Mouse (Mus musculus): ENCODE measurements at regions not wholly inside any gene's neighbourhood (a gene's known extent, or its start where the extent isn't known, plus 50 kb on each side); places are given as distances from the start of the nearest gene placed in this dataset.

GRCm38 (mm10) chr14:86484247-86484646 is 656.8 kb downstream of the Diaph3 start:
- DNase-seq (no peak), ATAC-seq (no peak)
- Histone ChIP-seq H3K36me3 (replicated peaks; ENCODE audit: insufficient read depth, low read length) (no peaks in the 10 kb centered on the region), H3K9ac (replicated peaks) (no peak overlapping the region), H3K9me3 (ENCODE audit: low read length) (no peaks in the 10 kb centered on the region), H3K4me1 (ENCODE audit: insufficient read depth) (no peaks in the 10 kb centered on the region), H3K27ac (ENCODE audit: low read depth) (no peak overlapping the region), H3K27me3 (ENCODE audit: insufficient read depth, low read length) (no peaks in the 10 kb centered on the region), H3K4me3 (ENCODE audit: low read depth, low read length) (no peak overlapping the region), H3K4me2 (ENCODE audit: low read depth, low read length) (no peak overlapping the region)
- WGBS (ENCODE audit: insufficient replicate concordance) = 86% methylated on average over 5 of the region's 5 CpGs
- no peak for TF ChIP-seq CTCF (IDR thresholded peaks at IDR 0.05; ENCODE audit: low read depth)
- TF ChIP-seq EP300 (IDR thresholded peaks at IDR 0.05; ENCODE audit: low read depth) = no peak

GRCm38 (mm10) chr14:86473604-86474003 is 667.4 kb downstream of the Diaph3 start:
- Histone ChIP-seq H3K27ac (ENCODE audit: low read depth) (no peak overlapping the region), H3K4me1 (ENCODE audit: insufficient read depth) (no peaks in the 10 kb centered on the region), H3K9ac (replicated peaks) (no peak overlapping the region), H3K4me3 (ENCODE audit: low read depth, low read length) (no peak overlapping the region), H3K27me3 (ENCODE audit: insufficient read depth, low read length) (no peaks in the 10 kb centered on the region), H3K9me3 (ENCODE audit: low read length) (no peaks in the 10 kb centered on the region), H3K36me3 (replicated peaks; ENCODE audit: insufficient read depth, low read length) (no peaks in the 10 kb centered on the region), H3K4me2 (ENCODE audit: low read depth, low read length) (no peak overlapping the region)
- WGBS (ENCODE audit: insufficient replicate concordance) = 81% methylated on average over 1 of the region's 1 CpGs
- DNase-seq (no peak), ATAC-seq (no peak)
- no peak for TF ChIP-seq EP300 (IDR thresholded peaks at IDR 0.05; ENCODE audit: low read depth)
- TF ChIP-seq CTCF (IDR thresholded peaks at IDR 0.05; ENCODE audit: low read depth) = no peak

DNA sequence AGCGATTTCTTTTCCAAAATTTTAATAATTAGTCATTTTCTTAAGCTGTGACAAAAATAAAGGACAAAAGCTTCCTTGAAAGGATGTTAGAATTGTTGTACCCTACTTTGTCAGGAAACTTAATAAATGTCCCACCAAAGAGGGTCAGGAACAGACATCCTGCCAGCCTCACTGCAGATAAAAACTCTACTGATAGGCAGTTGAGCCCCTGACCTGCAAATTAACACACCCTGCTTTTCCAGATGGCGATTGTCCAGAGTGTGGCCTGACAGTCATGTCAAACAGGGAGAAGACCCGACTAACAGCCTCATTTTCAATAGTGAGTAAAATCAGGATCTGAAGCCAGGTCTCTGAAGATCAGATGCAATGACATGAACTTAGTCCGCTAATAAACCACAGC is 670.6 kb downstream of the Diaph3 start:
- no peaks in the 10 kb centered on the region for H3K36me3 ChIP-seq (replicated peaks; ENCODE audit: insufficient read depth, low read length)
- DNase-seq (no peak), ATAC-seq (no peak)
- H3K4me3 ChIP-seq (ENCODE audit: low read depth, low read length) = no peak overlapping the region
- H3K4me1 ChIP-seq (ENCODE audit: insufficient read depth) = no peaks in the 10 kb centered on the region
- no peak overlapping the region for H3K4me2 ChIP-seq (ENCODE audit: low read depth, low read length)
- H3K9me3 ChIP-seq (ENCODE audit: low read length) = no peaks in the 10 kb centered on the region
- TF ChIP-seq EP300 (IDR thresholded peaks at IDR 0.05; ENCODE audit: low read depth) (0 out of 2 replicates have a peak, but pooled peaks have one; percentile 12), CTCF (IDR thresholded peaks at IDR 0.05; ENCODE audit: low read depth) (no peak)
- no peaks in the 10 kb centered on the region for H3K27me3 ChIP-seq (ENCODE audit: insufficient read depth, low read length)
- no peak overlapping the region for H3K9ac ChIP-seq (replicated peaks)
- no peak overlapping the region for H3K27ac ChIP-seq (ENCODE audit: low read depth)
- WGBS (ENCODE audit: insufficient replicate concordance) = 54% methylated on average over 4 of the region's 4 CpGs

GRCm38 (mm10) chr14:86467886-86468463 is 673.1 kb downstream of the Diaph3 start:
- WGBS (ENCODE audit: insufficient replicate concordance) = 58% methylated on average over 8 of the region's 8 CpGs
- H3K36me3 ChIP-seq (replicated peaks; ENCODE audit: insufficient read depth, low read length) = no peaks in the 10 kb centered on the region
- no peaks in the 10 kb centered on the region for H3K27me3 ChIP-seq (ENCODE audit: insufficient read depth, low read length)
- no peak overlapping the region for H3K9ac ChIP-seq (replicated peaks)
- TF ChIP-seq CTCF (IDR thresholded peaks at IDR 0.05; ENCODE audit: low read depth) = no peak
- H3K4me1 ChIP-seq (ENCODE audit: insufficient read depth) = no peaks in the 10 kb centered on the region
- H3K4me2 ChIP-seq (ENCODE audit: low read depth, low read length) = no peak overlapping the region
- no peak overlapping the region for H3K27ac ChIP-seq (ENCODE audit: low read depth)
- DNase-seq = no peak
- ATAC-seq = no peak
- H3K4me3 ChIP-seq (ENCODE audit: low read depth, low read length) = no peak overlapping the region
- no peaks in the 10 kb centered on the region for H3K9me3 ChIP-seq (ENCODE audit: low read length)

- Histone ChIP-seq H3K36me3 (replicated peaks; ENCODE audit: insufficient read depth, low read length) (no peaks in the 10 kb centered on the region), H3K4me3 (ENCODE audit: low read depth, low read length) (no peak overlapping the region), H3K4me2 (ENCODE audit: low read depth, low read length) (no peak overlapping the region), H3K4me1 (ENCODE audit: insufficient read depth) (no peaks in the 10 kb centered on the region), H3K27me3 (ENCODE audit: insufficient read depth, low read length) (no peaks in the 10 kb centered on the region), H3K9ac (replicated peaks) (no peak overlapping the region), H3K27ac (ENCODE audit: low read depth) (no peak overlapping the region), H3K9me3 (ENCODE audit: low read length) (no peaks in the 10 kb centered on the region)
- ATAC-seq = no peak
- DNase-seq = no peak
- 61% methylated on average over 2 of the region's 2 CpGs for WGBS (ENCODE audit: insufficient replicate concordance)
- TF ChIP-seq CTCF (IDR thresholded peaks at IDR 0.05; ENCODE audit: low read depth) (no peak), EP300 (IDR thresholded peaks at IDR 0.05; ENCODE audit: low read depth) (no peak)
These were observed 677.6 kb downstream of the Diaph3 start for GRCm38 (mm10) chr14:86463388-86463787.

DNA sequence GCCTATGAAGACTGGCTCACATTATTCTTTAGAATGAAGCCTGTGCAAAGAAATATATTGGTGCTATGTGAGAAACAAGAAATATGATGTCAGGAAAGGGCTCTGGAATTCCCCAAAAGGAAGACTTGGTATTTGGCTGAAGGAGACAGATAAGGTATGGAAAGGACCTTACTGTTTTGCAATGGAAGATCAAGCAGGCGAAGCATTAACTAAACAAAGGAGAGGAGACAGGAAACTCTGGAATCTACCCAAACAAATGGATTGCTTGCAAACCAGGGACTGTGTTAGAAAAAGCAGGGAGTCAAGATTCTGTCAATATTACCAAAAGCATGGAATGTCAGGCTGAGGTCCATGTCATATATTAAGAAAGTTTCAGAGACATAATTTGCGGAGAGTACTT is 687.9 kb downstream of the Diaph3 start:
- Histone ChIP-seq H3K27ac (ENCODE audit: low read depth) (no peak overlapping the region), H3K9ac (replicated peaks) (no peak overlapping the region), H3K4me3 (ENCODE audit: low read depth, low read length) (no peak overlapping the region), H3K36me3 (replicated peaks; ENCODE audit: insufficient read depth, low read length) (no peaks in the 10 kb centered on the region), H3K9me3 (ENCODE audit: low read length) (no peaks in the 10 kb centered on the region), H3K4me1 (ENCODE audit: insufficient read depth) (no peaks in the 10 kb centered on the region), H3K27me3 (ENCODE audit: insufficient read depth, low read length) (no peaks in the 10 kb centered on the region), H3K4me2 (ENCODE audit: low read depth, low read length) (no peak overlapping the region)
- 62% methylated on average over 2 of the region's 2 CpGs for WGBS (ENCODE audit: insufficient replicate concordance)
- DNase-seq = no peak
- ATAC-seq = peak; percentile 10; the same call in 1 of the 2 replicates
- TF ChIP-seq EP300 (IDR thresholded peaks at IDR 0.05; ENCODE audit: low read depth) (no peak), CTCF (IDR thresholded peaks at IDR 0.05; ENCODE audit: low read depth) (no peak)

DNA sequence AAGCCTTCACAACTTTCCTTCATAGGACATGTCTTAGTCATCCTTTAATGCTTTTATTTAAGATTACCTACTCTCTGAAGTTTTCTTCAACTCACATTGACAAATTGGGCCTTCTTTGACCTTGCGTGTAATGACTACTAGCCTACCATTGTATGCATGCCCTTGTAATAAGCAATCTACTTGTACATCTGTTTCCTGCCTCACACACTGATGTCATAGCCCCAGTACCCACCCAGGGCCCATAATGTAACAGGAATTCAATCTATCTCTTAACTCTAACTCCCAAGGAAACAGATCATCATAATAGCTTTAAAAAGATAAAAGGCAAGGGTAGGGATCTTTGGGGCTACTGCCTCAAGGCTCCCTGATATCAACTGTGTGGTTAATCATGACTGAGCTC is 690.4 kb downstream of the Diaph3 start:
- H3K27me3 ChIP-seq (ENCODE audit: insufficient read depth, low read length) = no peaks in the 10 kb centered on the region
- H3K4me1 ChIP-seq (ENCODE audit: insufficient read depth) = no peaks in the 10 kb centered on the region
- TF ChIP-seq EP300 (IDR thresholded peaks at IDR 0.05; ENCODE audit: low read depth) (peak; percentile 29; the same call in 1 of the 2 replicates), CTCF (IDR thresholded peaks at IDR 0.05; ENCODE audit: low read depth) (no peak)
- no peaks in the 10 kb centered on the region for H3K9me3 ChIP-seq (ENCODE audit: low read length)
- DNase-seq (no peak), ATAC-seq (no peak; the same call in 1 of the 2 replicates)
- no peak overlapping the region for H3K4me2 ChIP-seq (ENCODE audit: low read depth, low read length)
- no peak overlapping the region for H3K9ac ChIP-seq (replicated peaks)
- H3K36me3 ChIP-seq (replicated peaks; ENCODE audit: insufficient read depth, low read length) = no peaks in the 10 kb centered on the region
- 61% methylated on average over 1 of the region's 1 CpGs for WGBS (ENCODE audit: insufficient replicate concordance)
- no peak overlapping the region for H3K27ac ChIP-seq (ENCODE audit: low read depth)
- no peak overlapping the region for H3K4me3 ChIP-seq (ENCODE audit: low read depth, low read length)
